17 mouse cellular contexts compared by ENCODE assay signal in genomic region chr13:45078392-45078791, GRCm38 (mm10). TPM values are rescaled to one million over a fixed set of nuclear protein-coding genes. Genes with fewer than 3 reads are reported as not detected.
DNase-seq lines count a peak whose midpoint lies in the region; ATAC-seq and TF ChIP-seq lines count a peak whose summit lies in the region.
"Not testable (repeated sequence)": the region's sequence is repeated elsewhere in the genome, so short reads cannot be mapped to it uniquely, and the experiment has no call there.
"Had no signal": no experiment of that assay in that cellular context is flagged by ENCODE, and none has a peak within 500 bp of the region (broad histone marks: within the 10 kb centered on the region; RNA-seq: fewer than 3 reads in every experiment).

TSS of gene Gm9817 (plus strand) at chr13:45078692.

- ATAC-seq in embryonic facial prominence, embryonic 13.5 days (ENCODE audit: insufficient number of reproducible peaks, insufficient read depth, low FRiP score, low TSS enrichment, low read depth); heart, embryonic 15.5 days (replicated peaks; ENCODE audit: insufficient number of reproducible peaks, insufficient read depth, low FRiP score, low read depth); intestine, embryonic 15.5 days; limb, embryonic 12.5 days (ENCODE audit: insufficient number of reproducible peaks, insufficient read depth, low FRiP score, low TSS enrichment, low read depth); lung, embryonic 15.5 days (ENCODE audit: borderline replicate concordance, extremely low read depth, low FRiP score, low TSS enrichment); stomach, embryonic 16.5 days (ENCODE audit: insufficient read depth, low FRiP score): not testable (repeated sequence)

- not testable (repeated sequence) for H3K36me3 ChIP-seq in ES-E14 (ENCODE audit: control insufficient read depth, insufficient read depth, low read length, poor library complexity, severe bottlenecking); embryonic facial prominence, embryonic 13.5 days; heart, embryonic 10.5 days; heart, embryonic 15.5 days; intestine, embryonic 15.5 days; limb, embryonic 12.5 days; lung, embryonic 15.5 days; stomach, embryonic 16.5 days (ENCODE audit: control insufficient read depth, insufficient read depth, low read length)

- not testable (repeated sequence) for H3K9ac ChIP-seq in ES-E14 (ENCODE audit: insufficient read depth, low read depth, low read length, poor library complexity, severe bottlenecking); embryonic facial prominence, embryonic 13.5 days; heart, embryonic 15.5 days; intestine, embryonic 15.5 days; limb, embryonic 12.5 days (replicated peaks); lung, embryonic 15.5 days; stomach, embryonic 16.5 days (ENCODE audit: low read length)

- H3K27me3 ChIP-seq in embryonic facial prominence, embryonic 13.5 days; heart, embryonic 15.5 days; intestine, embryonic 15.5 days (replicated peaks); lung, embryonic 15.5 days; stomach, embryonic 16.5 days (ENCODE audit: control insufficient read depth, insufficient read depth, low read length): not testable (repeated sequence)
- H3K27me3 ChIP-seq in heart, embryonic 10.5 days (ENCODE audit: insufficient read depth, poor library complexity, severe bottlenecking), result peaks cover 18% of the 10 kb centered on the region
- H3K27me3 ChIP-seq in limb, embryonic 12.5 days, result peaks cover 17% of the 10 kb centered on the region

- peak within 1 kb of the TSS in 1 of 2 experiments; percentile 45; a peak in 1 of 4 replicates for H3K4me3 ChIP-seq in ES-E14 (ENCODE audit: insufficient read depth in 1 of 2, low read depth in 1 of 2, low read length in 2 of 2, poor library complexity in 1 of 2, severe bottlenecking in 1 of 2)
- 0 out of 2 replicates have a peak within 1 kb of the TSS, but pooled peaks have one; percentile 12 for H3K4me3 ChIP-seq in embryonic facial prominence, embryonic 13.5 days
- peak within 1 kb of the TSS; percentile 33; the same call in 1 of the 2 replicates for H3K4me3 ChIP-seq in heart, embryonic 10.5 days
- peak within 1 kb of the TSS; percentile 24 for H3K4me3 ChIP-seq in heart, embryonic 15.5 days
- H3K4me3 ChIP-seq in intestine, embryonic 15.5 days (replicated peaks); limb, embryonic 12.5 days (replicated peaks); lung, embryonic 15.5 days; stomach, embryonic 16.5 days (replicated peaks; ENCODE audit: low read length): not testable (repeated sequence)

- not testable (repeated sequence) for H3K4me1 ChIP-seq in ES-E14 (ENCODE audit: control insufficient read depth in 2 of 2, insufficient read depth in 2 of 2, low read length in 2 of 2, poor library complexity in 1 of 2); embryonic facial prominence, embryonic 13.5 days; heart, embryonic 10.5 days; heart, embryonic 15.5 days (replicated peaks); intestine, embryonic 15.5 days (replicated peaks); limb, embryonic 12.5 days (replicated peaks); lung, embryonic 15.5 days; stomach, embryonic 16.5 days (ENCODE audit: control insufficient read depth, insufficient read depth, low read length)

- not testable (repeated sequence) for H3K27ac ChIP-seq in ES-E14 (ENCODE audit: insufficient read depth, low read depth, low read length, poor library complexity, severe bottlenecking); embryonic facial prominence, embryonic 13.5 days; heart, embryonic 10.5 days; heart, embryonic 15.5 days; intestine, embryonic 15.5 days; limb, embryonic 12.5 days; lung, embryonic 15.5 days; stomach, embryonic 16.5 days (ENCODE audit: low read length)

- not testable (repeated sequence) for H3K9me3 ChIP-seq in ES-E14 (ENCODE audit: control insufficient read depth, insufficient read depth, low read depth, low read length); embryonic facial prominence, embryonic 13.5 days; heart, embryonic 10.5 days; heart, embryonic 15.5 days (replicated peaks); intestine, embryonic 15.5 days; lung, embryonic 15.5 days; stomach, embryonic 16.5 days (replicated peaks; ENCODE audit: control insufficient read depth, low read length)
- peaks cover 12% of the 10 kb centered on the region; the same call in 1 of the 2 replicates for H3K9me3 ChIP-seq in limb, embryonic 12.5 days

- not testable (repeated sequence) for DNase-seq in ES-E14 (ENCODE audit: low read depth, low spot score); heart, embryonic 10.5 days (ENCODE audit: low spot score)

- 49% methylated on average over 16 of the region's 16 CpGs for WGBS in embryonic facial prominence, embryonic 13.5 days
- WGBS in heart, embryonic 10.5 days, result 44% methylated on average over 16 of the region's 16 CpGs
- 46% methylated on average over 16 of the region's 16 CpGs for WGBS in heart, embryonic 15.5 days
- whole genome bisulfite sequencing in intestine, embryonic 15.5 days, result 61% methylated on average over 16 of the region's 16 CpGs
- WGBS in limb, embryonic 12.5 days, result 61% methylated on average over 16 of the region's 16 CpGs
- WGBS in lung, embryonic 15.5 days, result 49% methylated on average over 16 of the region's 16 CpGs
- WGBS in stomach, embryonic 16.5 days, result 48% methylated on average over 16 of the region's 16 CpGs

- in situ Hi-C loops in ES-E14 (cut with MboI; ENCODE audit: low sequenced_read_pairs in 2 of 2, unreplicated experiment in 2 of 2), result not testable (repeated sequence)

- H3K4me2 ChIP-seq in embryonic facial prominence, embryonic 13.5 days, result peak within 1 kb of the TSS; percentile 39
- H3K4me2 ChIP-seq in heart, embryonic 15.5 days, result peak within 1 kb of the TSS; percentile 48
- peak within 1 kb of the TSS; percentile 31; the same call in 1 of the 2 replicates for H3K4me2 ChIP-seq in intestine, embryonic 15.5 days (replicated peaks)
- H3K4me2 ChIP-seq in limb, embryonic 12.5 days, result peak within 1 kb of the TSS; percentile 23; the same call in 1 of the 2 replicates
- peak within 1 kb of the TSS; percentile 33 for H3K4me2 ChIP-seq in lung, embryonic 15.5 days
- H3K4me2 ChIP-seq in stomach, embryonic 16.5 days (ENCODE audit: low read depth, low read length), result 0 out of 2 replicates have a peak within 1 kb of the TSS, but pooled peaks have one; percentile 31

TF ChIP-seq in ES-E14, 5 proteins besides CTCF, POLR2A, EP300 and RAD21:
- TF ChIP-seq ZNF384 (IDR thresholded peaks at IDR 0.05; ENCODE audit: low read depth, low read length), result 0 out of 2 replicates have a peak, but pooled peaks have one; percentile 3

RNA-seq across cellular contexts. Expression of gene Gm9817, which starts in this region (rescaled TPM):
- 8.5 and 12.3 TPM in 2 replicates for total RNA-seq in ES-E14 (2012; rRNA removed)
- not detected in 2 replicates for polyA plus RNA-seq in embryonic facial prominence, embryonic 13.5 days (2015; fragmentation: Nextera tagmentation; extraction: Ambion mirVana)
- not detected in 2 replicates for polyA plus RNA-seq in heart, embryonic 10.5 days (2016; fragmentation: Nextera tagmentation; extraction: Ambion mirVana)
- polyA plus RNA-seq in heart, embryonic 15.5 days (2015; fragmentation: Nextera tagmentation; extraction: Ambion mirVana), result 0.05 TPM in 1 of 2 replicates, not detected in the other
- polyA plus RNA-seq in intestine, embryonic 15.5 days (2015; fragmentation: Nextera tagmentation; extraction: Ambion mirVana), result 0.10 TPM in 1 of 2 replicates, not detected in the other
- polyA plus RNA-seq in limb, embryonic 12.5 days (2016; fragmentation: Nextera tagmentation; extraction: Ambion mirVana), result not detected in 2 replicates
- not detected in 2 replicates for polyA plus RNA-seq in lung, embryonic 15.5 days (2015; fragmentation: Nextera tagmentation; extraction: Ambion mirVana)
- polyA plus RNA-seq in stomach, embryonic 16.5 days (2015; fragmentation: Nextera tagmentation; extraction: Ambion mirVana), result 0.12 TPM in 1 of 2 replicates, not detected in the other
- total RNA-seq: layer of hippocampus, adult 8-10 months; left cerebral cortex, postnatal 36 days had no signal
- polyA plus RNA-seq: embryonic facial prominence, embryonic 11.5 days; forebrain, embryonic 13.5 days; hindbrain, embryonic 14.5 days; liver, embryonic 13.5 days; midbrain, embryonic 10.5 days; neural tube, embryonic 15.5 days; thymus, adult 2 months had no signal
